Mouse (Mus musculus) E14TG2a.4 (cell line): Measurements from ENCODE around the gene Trim13.

Experiments used
- CTCF ChIP-seq: conservative IDR thresholded peaks from 2 replicates; pipeline ENCODE4 v1.5.1; 2014; ENCODE audit warnings: low read length
- NANOG ChIP-seq: IDR thresholded peaks from 2 replicates; pipeline ENCODE4 v1.6.1; 2014; ENCODE audit warnings: borderline replicate concordance, low read length, mixed read lengths

DNA sequence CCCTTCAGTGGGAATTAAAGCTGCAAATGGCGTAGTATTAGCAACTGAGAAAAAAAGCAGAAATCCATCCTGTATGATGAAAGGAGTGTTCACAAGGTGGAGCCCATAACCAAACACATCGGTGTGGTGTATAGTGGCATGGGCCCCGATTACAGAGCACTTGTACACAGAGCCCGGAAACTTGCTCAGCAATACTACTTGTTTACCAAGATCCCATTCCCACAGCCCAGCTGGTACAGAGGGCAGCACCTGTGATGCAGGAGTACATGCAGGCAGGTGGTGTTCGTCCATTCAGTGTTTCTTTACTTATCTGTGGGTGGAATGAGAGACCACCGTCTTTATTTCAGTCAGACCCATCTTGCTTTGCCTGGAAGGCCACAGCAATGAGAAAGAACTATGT is 39.1 kb upstream of the Trim13 start:
- TF ChIP-seq CTCF (no peak), NANOG (no peak)
